Mouse (Mus musculus) stomach, embryonic 16.5 days (tissue): ENCODE measurements around the gene Pacsin3. TPM values are rescaled to one million over a fixed set of nuclear protein-coding genes. Genes with fewer than 3 reads are reported as not detected.

Source experiments
- ATAC-seq: fragments of 200-750 bp; cut with Nextera tagmentation; 2 replicates; pipeline ENCODE4 v1.8.0; 2017; ENCODE audit warnings: moderate number of reproducible peaks, moderate TSS enrichment; ENCODE audit not compliant: insufficient read depth, low FRiP score
- H3K27ac ChIP-seq: fragments of 300-500 bp; sonication (generic); 2 replicates; pipeline ENCODE4 v1.5.1; 2014; ENCODE audit warnings: low read length
- H3K27me3 ChIP-seq: fragments of 300-500 bp; sonication (generic); 2 replicates; pipeline ENCODE4 v1.6.1; 2014; ENCODE audit warnings: low read length, control low read depth, mixed read lengths; ENCODE audit not compliant: control insufficient read depth, insufficient read depth
- H3K36me3 ChIP-seq: fragments of 300-500 bp; sonication (generic); 2 replicates; pipeline ENCODE4 v1.6.1; 2014; ENCODE audit warnings: low read length; ENCODE audit not compliant: control insufficient read depth, insufficient read depth
- H3K4me1 ChIP-seq: fragments of 300-500 bp; sonication (generic); 2 replicates; pipeline ENCODE4 v1.6.1; 2014; ENCODE audit warnings: low read length, control low read depth, mixed read lengths; ENCODE audit not compliant: control insufficient read depth, insufficient read depth
- H3K4me2 ChIP-seq: fragments of 300-500 bp; sonication (generic); 2 replicates; pipeline ENCODE4 v1.6.1; 2014; ENCODE audit warnings: low read depth, low read length, mixed read lengths
- H3K4me3 ChIP-seq: fragments of 300-500 bp; sonication (generic); replicated peaks from 2 replicates; pipeline ENCODE4 v1.5.1; 2014; ENCODE audit warnings: mild to moderate bottlenecking, low read length
- H3K9ac ChIP-seq: fragments of 300-500 bp; sonication (generic); 2 replicates; pipeline ENCODE4 v1.6.1; 2014; ENCODE audit warnings: low read length
- H3K9me3 ChIP-seq: fragments of 300-500 bp; sonication (generic); replicated peaks from 2 replicates; pipeline ENCODE4 v1.6.1; 2016; ENCODE audit warnings: low read length, control low read depth; ENCODE audit not compliant: control insufficient read depth
- WGBS: fragments of 180-500 bp; shearing (Covaris S2); extraction: QIAGEN DNeasy Blood & Tissue Kit; methylation state at CpG from one replicate; pipeline ENCODE4 v1.1.7; 2014; 5-methylcytosine and 5-hydroxymethylcytosine counted together
- polyA plus RNA-seq: library from polyadenylated mRNA; unstranded; fragments of >200 nt; fragmentation: Nextera tagmentation; extraction: Ambion mirVana; gene quantifications from 2 replicates; pipeline ENCODE4 v1.2.1, GENCODE M21; 2015

The Pacsin3 gene
- polyA plus RNA-seq, 1 experiment from 2014 or later = 65.5 TPM

DNA sequence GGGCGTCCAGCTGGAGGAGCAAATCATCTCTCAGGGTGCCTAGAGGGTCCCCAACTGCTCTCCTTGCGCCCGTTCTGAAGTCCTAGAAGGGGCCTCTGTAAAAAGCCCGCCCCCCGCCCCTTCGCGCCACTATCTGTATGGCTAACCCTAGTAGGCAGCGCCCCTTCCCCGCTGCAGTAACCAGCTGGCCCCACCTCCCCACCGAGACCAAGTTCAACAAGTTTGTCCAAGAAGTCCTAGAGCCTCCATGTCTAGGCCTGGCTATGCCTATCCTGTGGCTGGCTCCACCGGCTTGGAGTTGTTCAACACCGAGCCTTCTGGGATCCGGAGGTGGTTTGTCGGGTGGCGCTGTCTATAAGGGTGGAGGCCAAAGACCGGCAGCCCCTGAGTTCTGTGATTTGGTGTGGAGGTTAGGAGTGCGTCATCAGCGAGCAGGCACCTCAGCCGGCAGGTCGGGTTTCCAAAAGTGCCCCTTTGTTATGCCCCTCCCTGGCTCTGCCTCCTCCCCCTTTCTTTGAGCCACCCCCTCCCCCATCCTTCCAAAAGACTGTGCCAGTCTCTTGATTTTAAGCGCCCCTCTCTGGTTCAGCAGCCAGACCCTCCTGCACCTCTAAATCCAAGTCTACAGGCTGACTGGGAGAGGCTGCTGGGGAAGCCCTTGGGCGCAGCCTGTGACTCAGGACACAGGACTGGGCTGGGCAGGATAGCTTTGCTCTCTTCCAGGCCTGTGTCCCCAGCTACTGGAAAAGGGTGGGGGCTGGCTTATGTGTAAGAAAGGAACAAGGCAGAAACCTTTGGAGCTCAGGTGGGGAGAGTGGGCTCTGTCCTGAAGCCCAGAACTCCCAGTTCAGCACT lies 1.6 kb downstream of the Pacsin3 start:
- peak overlapping the region; percentile 80 for H3K9ac ChIP-seq
- H3K27me3 ChIP-seq = peaks cover 4% of the 10 kb centered on the region; the same call in 1 of the 2 replicates
- H3K4me1 ChIP-seq = peaks cover 9% of the 10 kb centered on the region
- H3K4me3 ChIP-seq = peak overlapping the region; percentile 73
- whole genome bisulfite sequencing = 2% methylated on average over 22 of the region's 22 CpGs
- H3K27ac ChIP-seq = peak overlapping the region; percentile 92
- peak overlapping the region; percentile 65 for H3K4me2 ChIP-seq
- no peaks in the 10 kb centered on the region for H3K9me3 ChIP-seq
- H3K36me3 ChIP-seq = no peaks in the 10 kb centered on the region
- ATAC-seq = peak; percentile 65

DNA sequence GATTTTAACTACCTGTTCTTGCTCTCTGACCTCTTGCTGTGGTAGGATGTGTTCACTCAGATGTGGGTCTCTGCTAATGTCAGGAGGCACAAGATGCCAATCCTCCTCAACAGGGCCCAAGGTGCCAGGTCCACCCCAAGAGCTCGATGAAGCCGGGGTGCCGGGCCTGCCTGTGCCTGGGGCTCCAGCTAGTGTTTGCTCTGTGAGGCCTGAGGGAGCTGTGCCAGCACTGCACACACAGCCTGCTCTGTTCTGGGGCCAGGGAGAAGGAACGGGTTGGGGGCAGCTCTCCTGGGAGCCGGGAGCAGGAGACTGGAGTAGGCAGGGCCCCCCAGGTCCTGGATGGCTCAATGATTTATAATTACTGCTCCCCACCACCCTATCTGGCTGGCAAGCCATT lies 2.3 kb downstream of the Pacsin3 start:
- ATAC-seq = peak; percentile 39; the same call in 1 of the 2 replicates
- peaks cover 4% of the 10 kb centered on the region; the same call in 1 of the 2 replicates for H3K27me3 ChIP-seq
- peak overlapping the region; percentile 73 for H3K4me3 ChIP-seq
- peak overlapping the region; percentile 65 for H3K4me2 ChIP-seq
- no peaks in the 10 kb centered on the region for H3K9me3 ChIP-seq
- peaks cover 9% of the 10 kb centered on the region for H3K4me1 ChIP-seq
- 60% methylated on average over 5 of the region's 5 CpGs for WGBS
- no peaks in the 10 kb centered on the region for H3K36me3 ChIP-seq
- peak overlapping the region; percentile 80 for H3K9ac ChIP-seq
- H3K27ac ChIP-seq = peak overlapping the region; percentile 92

DNA sequence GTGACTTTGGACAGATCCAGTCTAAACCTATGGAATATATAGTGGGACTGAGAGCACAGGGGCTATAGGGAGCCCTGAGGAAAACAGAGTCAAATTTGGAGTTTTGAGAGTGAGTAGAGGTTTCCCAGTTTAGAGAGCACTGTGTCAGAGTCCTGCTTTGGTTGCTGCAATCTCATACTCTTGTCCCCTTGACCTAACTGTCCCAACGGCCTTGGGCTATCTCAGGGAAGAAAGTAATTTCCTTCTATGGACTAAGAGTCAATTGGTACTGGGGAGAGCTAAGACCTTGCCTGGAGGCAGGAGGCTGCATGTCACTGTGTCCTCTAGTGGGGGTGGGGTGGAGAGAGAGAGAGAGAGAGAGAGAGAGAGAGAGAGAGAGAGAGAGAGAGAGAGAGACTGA lies 3.1 kb downstream of the Pacsin3 start:
- Histone ChIP-seq H3K27ac (peak overlapping the region; percentile 92; the same call in 1 of the 2 replicates), H3K4me2 (peak overlapping the region; percentile 65), H3K4me1 (peaks cover 9% of the 10 kb centered on the region), H3K27me3 (peaks cover 4% of the 10 kb centered on the region; the same call in 1 of the 2 replicates), H3K36me3 (no peaks in the 10 kb centered on the region), H3K9ac (peak overlapping the region; percentile 80), H3K9me3 (no peaks in the 10 kb centered on the region), H3K4me3 (no peak overlapping the region)
- WGBS = 50% methylated on average over 1 of the region's 1 CpGs
- no peak for ATAC-seq

DNA sequence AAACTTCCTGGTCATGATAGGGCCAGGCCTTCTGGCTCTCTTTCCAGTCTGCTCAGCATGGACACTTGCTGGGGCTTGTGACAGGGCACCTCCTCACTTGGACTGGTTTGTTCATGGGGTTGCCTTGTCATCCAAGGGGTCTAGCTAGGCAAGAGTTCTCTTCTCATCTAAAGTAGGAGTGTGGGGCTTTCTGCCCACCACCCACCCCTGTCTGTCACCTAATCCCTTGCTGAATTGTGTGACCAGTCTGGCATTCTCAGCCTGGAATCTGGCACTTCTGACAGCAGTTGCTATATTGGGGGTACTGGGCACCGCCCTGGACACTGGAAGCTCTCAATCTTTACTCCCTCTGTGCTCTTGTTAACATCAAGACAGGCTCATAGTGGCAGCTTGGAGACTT lies 3.7 kb downstream of the Pacsin3 start:
- H3K27ac ChIP-seq = no peak overlapping the region
- WGBS = 93% methylated on average over 1 of the region's 1 CpGs
- H3K27me3 ChIP-seq = peaks cover 4% of the 10 kb centered on the region; the same call in 1 of the 2 replicates
- H3K4me2 ChIP-seq = no peak overlapping the region
- no peaks in the 10 kb centered on the region for H3K9me3 ChIP-seq
- no peaks in the 10 kb centered on the region for H3K36me3 ChIP-seq
- no peak overlapping the region for H3K9ac ChIP-seq
- H3K4me1 ChIP-seq = peaks cover 13% of the 10 kb centered on the region
- ATAC-seq = no peak
- no peak overlapping the region for H3K4me3 ChIP-seq

DNA sequence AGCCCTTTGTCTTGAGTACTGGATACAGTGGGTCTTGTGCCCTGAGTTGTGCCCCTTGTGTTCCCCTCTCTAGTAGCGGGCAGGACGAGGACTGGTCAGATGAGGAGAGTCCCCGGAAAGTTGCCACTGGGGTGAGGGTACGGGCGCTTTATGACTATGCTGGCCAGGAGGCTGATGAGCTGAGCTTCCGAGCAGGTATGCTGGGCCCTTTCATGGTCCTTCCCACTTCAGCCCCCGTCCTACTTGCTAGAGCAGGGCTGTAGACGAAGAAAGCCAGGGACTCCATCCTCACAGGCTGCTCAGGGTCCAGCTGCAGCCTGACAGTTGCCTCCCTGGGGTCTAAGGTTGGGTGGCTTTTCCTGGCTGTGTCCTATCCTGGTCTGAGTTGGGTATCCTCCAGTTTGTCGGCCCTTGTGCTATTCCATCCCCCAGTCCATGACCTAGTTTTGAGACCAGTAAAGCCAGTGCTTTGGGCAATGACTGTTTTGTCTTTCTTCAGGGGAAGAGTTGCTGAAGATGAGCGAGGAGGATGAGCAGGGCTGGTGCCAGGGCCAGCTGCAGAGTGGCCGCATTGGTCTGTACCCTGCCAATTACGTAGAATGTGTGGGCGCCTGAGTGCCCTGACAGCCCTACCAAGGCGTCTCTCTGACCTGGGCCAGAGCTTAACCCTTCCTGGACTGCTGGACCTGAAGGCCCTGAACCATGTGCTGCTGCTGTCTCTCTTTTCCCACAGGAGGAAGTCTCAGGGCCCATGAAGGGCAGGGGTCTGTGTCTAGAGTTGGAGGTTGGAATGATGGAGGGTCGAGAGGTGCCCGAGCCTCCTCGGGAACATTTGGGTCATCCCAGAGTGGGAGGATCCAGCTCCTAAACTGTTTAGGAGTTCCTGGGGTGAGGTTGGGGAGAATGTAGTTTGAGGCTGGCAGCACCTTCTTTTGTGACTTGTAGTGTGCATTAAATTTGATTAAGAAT lies 8.2 kb downstream of the Pacsin3 start:
- 84% methylated on average over 17 of the region's 17 CpGs for WGBS
- Histone ChIP-seq H3K9me3 (no peaks in the 10 kb centered on the region), H3K9ac (peak overlapping the region; percentile 50), H3K27me3 (no peaks in the 10 kb centered on the region), H3K4me2 (peak overlapping the region; percentile 49), H3K27ac (peak overlapping the region; percentile 53), H3K36me3 (peaks cover 14% of the 10 kb centered on the region; the same call in 1 of the 2 replicates), H3K4me1 (peaks cover 14% of the 10 kb centered on the region), H3K4me3 (peak overlapping the region; percentile 85)
- no peak for ATAC-seq

DNA sequence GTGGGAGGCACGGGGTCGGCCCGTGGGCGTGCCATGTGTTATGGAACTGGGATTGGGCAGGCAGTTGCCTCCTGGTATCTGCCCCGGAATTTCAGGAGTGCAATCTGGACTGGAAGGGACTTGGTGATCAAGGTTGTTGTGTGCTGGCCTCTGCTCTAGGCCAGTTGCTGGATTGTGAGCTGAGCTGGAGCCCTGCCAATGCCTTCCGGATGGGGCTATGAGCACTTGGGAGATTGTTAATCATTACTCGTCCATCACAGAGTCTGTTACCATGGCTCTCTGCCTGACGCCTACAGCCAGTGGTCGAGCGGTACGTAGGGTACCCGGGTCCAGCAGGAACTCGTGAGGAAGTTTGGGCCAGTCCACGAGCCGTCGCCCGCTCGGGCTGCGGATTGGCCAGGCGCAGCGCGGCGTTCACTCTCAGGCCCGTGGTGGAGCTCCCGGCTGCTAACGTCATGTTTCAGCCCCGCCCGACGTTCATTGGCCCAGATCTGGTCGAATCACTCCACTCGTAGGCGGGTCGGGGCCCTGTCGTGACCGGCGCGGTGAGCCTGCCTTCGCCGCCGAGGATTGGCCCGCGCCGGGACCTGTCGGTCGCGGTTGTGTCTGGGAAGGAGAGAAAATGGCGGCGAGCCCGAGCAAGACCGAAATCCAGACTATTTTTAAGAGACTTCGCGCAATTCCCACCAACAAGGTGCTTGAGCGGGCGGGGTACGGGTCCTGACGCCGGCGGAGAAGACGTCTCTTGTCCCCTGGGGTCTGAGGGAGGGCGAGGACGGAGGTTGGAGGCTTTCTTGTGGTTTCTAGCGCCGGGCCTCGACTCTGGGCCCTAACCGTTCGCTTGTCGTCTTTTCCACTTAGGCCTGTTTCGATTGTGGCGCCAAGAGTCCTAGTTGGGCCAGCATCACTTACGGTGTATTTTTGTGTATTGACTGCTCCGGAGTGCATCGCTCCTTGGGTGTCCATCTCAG lies 9.2 kb downstream of the Pacsin3 start, which contains the start of gene Arfgap2:
Arfgap2 (plus strand) TSS at position 264 of the 971 bp plus-strand sequence.
- Histone ChIP-seq H3K36me3 (peaks cover 15% of the 10 kb centered on the region; the same call in 1 of the 2 replicates), H3K4me1 (peaks cover 14% of the 10 kb centered on the region), H3K27ac (peak within 1 kb of the TSS; percentile 96), H3K4me3 (peak within 1 kb of the TSS; percentile 85), H3K9ac (peak within 1 kb of the TSS; percentile 95), H3K27me3 (no peaks in the 10 kb centered on the region), H3K4me2 (peak within 1 kb of the TSS; percentile 88), H3K9me3 (no peaks in the 10 kb centered on the region)
- WGBS = 1% methylated on average over 72 of the region's 72 CpGs
- ATAC-seq = peak; percentile 99

DNA sequence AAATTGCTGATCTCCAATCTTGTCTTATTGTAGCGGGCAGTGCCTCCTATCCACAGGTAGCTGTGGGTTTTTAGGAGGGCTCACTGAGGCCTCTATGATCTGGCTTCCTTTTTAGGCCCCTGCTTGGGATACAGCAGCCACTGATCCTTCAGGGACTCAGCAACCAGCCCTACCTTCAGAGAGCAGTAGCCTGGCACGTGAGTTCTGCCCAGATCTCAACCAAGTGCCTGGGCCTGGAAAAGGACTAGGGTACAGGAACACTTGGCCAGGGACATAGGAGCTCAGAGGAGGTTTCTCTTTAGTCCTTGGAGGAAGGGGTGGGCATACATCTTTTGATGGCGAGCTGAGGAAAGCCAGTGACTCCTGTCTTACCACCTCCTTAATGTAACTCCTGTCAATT lies 12.3 kb downstream of the Pacsin3 start:
- no peaks in the 10 kb centered on the region for H3K9me3 ChIP-seq
- H3K4me3 ChIP-seq = no peak overlapping the region
- H3K27ac ChIP-seq = no peak overlapping the region
- no peak for ATAC-seq
- H3K27me3 ChIP-seq = no peaks in the 10 kb centered on the region
- no peak overlapping the region for H3K4me2 ChIP-seq
- H3K36me3 ChIP-seq = peaks cover 20% of the 10 kb centered on the region; the same call in 1 of the 2 replicates
- no peak overlapping the region for H3K9ac ChIP-seq
- peaks cover 14% of the 10 kb centered on the region for H3K4me1 ChIP-seq
- WGBS = 90% methylated on average over 3 of the region's 3 CpGs

DNA sequence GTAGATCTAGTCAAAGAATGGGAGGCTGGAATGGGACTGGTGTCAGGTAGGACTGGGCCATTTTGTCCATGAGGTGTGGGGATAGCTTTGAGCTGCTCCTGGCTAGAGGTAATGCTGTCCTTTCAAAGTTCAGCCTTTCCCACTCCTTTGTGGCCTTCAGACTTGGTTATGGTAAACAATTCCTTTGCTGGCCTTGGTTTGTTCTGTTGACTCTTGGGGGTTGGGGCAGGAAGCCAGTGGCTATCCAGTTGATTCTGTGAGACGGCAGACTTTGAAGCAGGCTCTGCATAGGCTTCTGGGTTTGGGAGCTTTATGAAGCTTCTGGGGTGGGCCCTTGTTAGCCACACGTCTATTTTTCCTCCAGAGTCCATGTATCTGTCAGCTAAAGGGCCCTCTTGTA lies 13.0 kb downstream of the Pacsin3 start:
- no peak overlapping the region for H3K27ac ChIP-seq
- peaks cover 20% of the 10 kb centered on the region; the same call in 1 of the 2 replicates for H3K36me3 ChIP-seq
- no peak overlapping the region for H3K4me3 ChIP-seq
- WGBS = 62% methylated on average over 2 of the region's 2 CpGs
- H3K9me3 ChIP-seq = no peaks in the 10 kb centered on the region
- no peak overlapping the region for H3K4me2 ChIP-seq
- peaks cover 14% of the 10 kb centered on the region for H3K4me1 ChIP-seq
- no peak for ATAC-seq
- H3K27me3 ChIP-seq = no peaks in the 10 kb centered on the region
- H3K9ac ChIP-seq = no peak overlapping the region
